Mouse (Mus musculus) c-Kit-positive CD71-positive TER-119-positive erythroid progenitor cells, embryonic 14.5 days (primary cell): Measurements from ENCODE around the gene Fkbpl.

Experiments
- DNase-seq: peaks from one replicate; pipeline ENCODE4 v3.0.0-alpha.2; 2013; ENCODE audit warnings: low spot score

Fkbpl gene

DNA sequence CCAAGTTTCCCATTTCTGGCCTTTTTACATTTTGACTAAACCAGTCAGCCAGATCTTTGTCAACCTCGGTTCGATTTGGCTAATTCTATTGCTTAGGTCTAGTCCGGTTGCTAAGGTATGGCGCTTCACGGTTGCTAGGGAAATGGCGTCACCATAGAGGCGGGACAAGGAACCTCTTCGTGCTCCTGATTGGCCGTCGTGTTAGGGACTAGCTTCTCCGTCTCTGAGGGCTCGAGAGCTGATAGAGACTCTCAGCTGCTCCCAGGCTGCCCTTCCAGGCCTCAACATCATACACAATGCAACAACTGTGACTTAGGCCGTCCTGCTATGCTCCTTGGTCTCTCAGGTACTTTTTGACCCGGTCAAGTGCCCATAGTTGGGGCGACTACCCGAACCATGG, at the start of gene Fkbpl:
Fkbpl (plus strand) TSS at position 157 of the 400 bp plus-strand sequence.
- DNase-seq = peak; percentile 97

DNA sequence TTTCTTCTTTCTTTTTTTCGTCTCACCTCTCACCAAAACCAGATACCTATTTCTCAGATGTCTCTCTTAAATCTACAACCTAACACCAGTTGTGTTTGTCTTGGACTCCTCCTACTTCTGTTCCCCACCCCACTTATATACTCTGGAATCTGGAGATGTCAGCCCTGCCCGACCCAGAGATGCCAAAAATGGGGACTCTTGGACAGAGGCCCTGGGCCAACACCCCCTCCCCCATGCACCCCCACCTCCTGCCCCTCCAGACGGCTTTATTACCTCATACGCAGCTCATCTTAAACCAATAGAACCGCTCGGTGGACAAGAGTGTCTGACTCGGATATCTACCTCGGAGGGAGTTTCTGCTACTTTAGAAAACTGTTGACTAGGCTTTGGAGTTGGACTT, 48.5 kb upstream of the Fkbpl start:
- DNase-seq = no peak

DNA sequence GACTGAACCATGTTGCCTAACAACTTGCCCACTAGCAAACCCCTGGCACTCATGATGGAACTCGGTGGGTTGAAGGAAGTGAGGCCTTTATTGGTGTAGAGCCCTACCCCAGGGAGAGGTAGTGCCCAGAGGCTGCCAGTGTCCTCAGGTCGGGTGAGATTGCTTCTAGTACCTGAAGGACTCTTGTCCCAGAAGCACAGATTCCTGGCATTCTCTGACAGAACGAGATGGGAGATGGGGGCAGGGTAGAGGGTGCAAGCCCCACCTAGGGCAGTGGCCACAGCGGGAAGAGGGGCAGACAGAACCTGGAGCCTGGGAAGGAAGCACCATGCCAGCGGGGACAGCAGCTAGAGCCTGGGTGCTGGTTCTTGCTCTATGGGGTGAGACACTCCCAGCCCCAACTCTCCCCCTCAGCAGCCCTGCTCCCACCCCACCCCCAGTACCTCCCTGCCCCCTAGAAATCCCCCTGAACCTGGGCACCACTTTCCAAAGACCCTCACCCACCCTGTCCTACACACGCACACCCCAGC, 46.9 kb upstream of the Fkbpl start, which contains the start of gene Ager:
Ager (plus strand) TSS at position 297 of the 530 bp plus-strand sequence.
- DNase-seq = no peak

DNA sequence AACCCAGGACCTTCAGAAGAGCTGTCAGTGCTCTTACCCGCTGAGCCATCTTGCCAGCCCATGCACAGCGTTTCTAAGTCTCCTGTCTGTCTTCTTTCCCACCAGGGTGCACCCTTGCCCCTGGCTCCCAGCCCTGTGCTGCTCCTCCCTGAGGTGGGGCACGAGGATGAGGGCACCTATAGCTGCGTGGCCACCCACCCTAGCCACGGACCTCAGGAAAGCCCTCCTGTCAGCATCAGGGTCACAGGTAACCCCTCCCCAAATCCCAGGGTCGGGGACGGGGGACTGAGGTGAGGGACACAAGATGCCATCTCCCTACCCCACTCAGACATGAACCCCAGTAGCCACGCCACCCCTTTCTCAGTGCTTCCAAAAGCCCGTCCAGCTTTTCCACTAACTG, 44.7 kb upstream of the Fkbpl start:
- no peak for DNase-seq

DNA sequence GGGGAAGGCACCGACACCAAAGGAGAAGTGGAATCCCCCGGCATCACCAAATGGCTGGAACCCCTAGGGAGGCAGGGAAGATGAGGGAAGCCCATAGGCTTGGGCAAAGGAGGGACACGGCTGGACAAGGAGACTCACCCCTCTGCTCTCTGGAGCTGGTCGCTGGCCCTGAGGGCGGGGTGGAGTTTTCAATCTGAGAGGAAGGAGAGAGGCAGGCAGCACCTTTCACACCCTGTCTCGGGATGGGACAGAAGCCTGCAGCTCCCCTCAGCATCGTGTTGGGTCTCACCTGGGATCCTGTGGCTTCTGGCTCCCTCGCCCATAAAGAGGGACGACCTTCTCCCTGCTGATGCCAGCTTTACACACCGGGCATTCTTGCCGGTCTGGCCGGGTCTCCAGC, 42.8 kb upstream of the Fkbpl start:
- DNase-seq = no peak

DNA sequence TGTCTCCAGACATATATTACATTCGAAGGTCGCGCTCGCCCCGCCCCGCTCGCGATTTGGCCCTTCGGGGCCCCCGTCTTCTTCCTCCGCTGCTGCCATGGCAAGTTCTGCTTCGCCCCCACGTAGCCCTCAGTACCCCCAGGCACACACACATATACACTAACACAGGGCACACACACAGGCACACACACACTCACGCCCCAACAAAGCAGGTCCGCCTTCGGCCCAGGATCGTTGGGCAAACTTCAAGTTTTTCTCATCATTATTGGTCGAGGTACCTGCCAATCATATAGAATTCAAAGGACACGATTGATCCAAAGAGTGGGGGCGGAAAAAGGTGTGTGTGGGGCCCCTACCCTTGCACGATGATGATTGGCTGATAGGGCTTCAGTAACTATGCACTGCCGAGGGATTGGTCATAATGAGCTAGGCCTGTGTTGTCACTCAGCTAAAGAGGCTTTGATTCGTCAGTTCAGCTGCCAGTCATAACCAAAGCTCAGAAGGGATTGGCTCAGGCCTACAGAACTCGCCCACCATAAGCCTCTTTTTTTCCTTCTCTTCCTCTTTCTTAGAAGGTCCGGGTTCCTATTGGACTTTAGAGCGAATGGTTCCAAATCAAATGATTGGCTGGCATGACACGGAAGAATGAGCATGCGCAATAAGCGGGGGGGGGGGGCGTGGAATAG, 41.0 kb upstream of the Fkbpl start, which contains the start of gene Rnf5:
Rnf5 (minus strand) TSS at position 316 of the 686 bp plus-strand sequence.
- peak; percentile 100 for DNase-seq

DNA sequence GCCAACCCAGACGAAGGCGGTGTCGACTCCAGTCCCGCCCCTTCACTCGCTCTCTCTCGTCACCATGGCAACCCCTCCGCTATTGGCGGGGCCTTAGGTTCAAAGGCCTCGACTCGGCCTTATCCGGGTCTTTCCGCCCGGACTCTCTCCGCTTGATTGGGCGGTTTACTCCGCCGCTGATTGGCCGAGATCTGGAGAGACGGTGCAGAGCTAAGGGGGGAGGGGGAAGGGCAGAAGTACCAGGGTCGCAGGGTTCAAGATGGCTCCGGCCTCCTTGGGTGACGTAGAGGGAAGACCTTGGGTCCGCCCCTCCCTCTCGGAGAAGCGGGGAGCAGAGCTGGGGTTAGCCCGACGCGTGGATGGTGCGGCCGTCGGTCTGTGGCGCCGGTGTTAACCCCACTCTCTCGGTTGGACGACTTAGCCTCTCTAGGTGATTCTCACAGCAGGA, 40.5 kb upstream of the Fkbpl start, which contains the start of gene Agpat1:
Agpat1 (plus strand) TSS at position 202 of the 448 bp plus-strand sequence.
- peak; percentile 99 for DNase-seq

DNA sequence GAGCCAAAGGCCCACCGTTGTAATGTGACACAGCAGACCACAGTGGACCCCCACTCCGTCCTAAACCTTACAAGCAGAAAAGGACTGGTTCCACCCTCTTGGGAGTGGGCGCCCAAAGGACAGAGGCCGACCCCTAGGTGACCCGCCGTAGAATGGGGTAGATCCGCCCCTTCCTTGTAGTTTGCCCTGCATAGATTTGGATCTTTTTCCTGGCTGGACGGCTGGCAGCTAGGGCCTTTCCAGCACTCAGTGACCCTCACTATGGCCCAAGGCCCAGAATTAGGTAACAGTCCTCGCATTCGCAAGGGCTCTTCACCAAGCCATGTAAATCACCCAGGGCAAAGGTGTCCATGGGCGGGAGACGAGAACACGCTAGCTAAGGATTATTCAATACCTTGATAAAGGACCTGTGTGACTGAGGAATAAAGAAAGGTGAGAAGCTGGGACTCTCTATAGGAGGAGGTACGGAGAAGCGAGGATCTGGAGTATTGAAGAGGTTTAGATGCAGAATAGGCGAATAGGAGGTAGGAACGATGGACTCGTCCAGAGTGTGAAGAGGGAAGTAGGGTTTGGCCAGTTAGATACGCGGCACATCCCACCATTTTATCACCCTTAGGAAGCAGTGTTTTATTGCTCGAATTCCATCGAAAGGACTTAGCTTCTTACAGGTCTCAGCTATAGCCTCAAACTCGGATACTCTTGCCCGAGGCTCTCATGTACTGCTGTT, 39.9 kb upstream of the Fkbpl start:
- DNase-seq = peak; percentile 45

DNA sequence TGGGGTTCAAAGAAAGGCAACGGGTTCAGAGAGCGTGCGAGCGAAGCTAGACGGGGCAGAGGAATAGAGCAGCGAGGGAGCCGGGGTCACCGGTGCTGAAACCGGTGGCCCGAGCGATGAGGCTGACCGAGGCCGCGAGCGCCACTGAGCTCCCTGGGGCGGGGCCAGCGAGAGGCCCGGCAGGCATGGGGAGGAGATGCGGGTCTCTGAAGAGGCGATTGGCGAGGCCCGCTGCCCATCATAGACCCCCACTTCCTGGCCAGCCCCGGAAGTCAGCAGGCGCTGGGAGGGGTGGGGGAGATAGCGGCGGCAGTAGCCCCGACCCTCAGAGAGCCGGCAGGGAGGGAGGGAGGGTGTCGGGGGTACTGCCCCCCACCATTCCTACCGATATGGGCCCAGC, 39.0 kb upstream of the Fkbpl start:
- DNase-seq = peak; percentile 87

DNA sequence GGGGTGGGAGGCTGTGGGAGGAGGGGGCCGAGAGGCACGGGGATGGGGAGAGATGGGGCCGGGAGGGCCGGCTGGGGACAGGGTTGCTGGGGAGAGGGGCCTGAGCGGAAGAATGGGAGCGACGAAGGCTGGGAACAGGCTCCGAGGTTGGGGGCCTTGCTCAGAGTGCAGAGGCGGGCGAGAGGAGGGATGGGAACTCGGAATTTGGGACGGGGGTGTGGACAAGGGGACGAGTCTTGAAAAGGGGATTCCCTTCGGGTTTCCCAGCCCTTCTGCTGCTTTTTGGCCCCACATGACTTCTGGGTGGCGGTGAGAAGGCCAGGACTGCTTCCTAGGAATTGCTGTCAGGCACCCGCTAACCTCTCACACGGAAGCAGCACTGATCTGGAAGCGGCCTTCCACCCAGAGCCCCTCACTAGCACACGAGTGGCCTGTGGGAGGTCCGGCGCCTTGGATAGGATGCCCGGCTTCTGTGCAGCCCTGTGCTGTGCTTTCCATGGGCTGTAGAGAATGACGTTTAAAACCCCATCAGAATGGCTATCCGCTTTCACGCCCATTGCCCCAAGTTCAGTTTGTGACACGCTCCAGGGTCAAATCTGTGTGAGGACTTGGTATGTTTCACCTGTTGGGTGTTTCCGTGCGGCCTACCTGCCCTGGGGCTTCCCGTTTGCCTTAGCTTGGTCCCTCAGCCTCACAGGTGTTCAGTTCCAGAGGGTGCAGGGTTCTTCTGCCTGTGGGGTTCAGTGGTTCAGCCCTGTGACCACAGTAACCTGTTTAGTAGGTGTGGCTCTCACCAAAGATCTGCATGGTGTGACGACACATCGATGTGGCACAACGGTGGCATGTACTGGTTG, 38.2 kb upstream of the Fkbpl start:
- DNase-seq = no peak

DNA sequence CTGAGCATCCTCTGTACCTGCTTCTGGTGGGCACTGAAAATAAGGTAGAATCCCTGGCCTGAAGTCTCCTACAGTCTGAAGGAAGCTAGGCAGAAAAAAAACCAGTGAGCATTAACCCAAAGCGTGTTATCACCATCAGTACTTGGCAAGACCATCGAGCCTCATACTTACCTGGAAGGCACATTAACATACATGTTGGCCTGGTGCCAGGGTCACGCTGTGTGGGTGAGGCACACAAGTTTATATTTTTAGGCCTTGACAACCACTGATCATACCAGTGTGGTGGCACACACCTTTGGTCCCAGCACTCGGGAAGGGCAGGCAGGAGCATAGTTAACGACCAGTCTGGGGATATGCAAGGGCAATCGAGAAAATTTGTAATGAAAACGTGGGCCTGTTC, 36.6 kb upstream of the Fkbpl start:
- no peak for DNase-seq

DNA sequence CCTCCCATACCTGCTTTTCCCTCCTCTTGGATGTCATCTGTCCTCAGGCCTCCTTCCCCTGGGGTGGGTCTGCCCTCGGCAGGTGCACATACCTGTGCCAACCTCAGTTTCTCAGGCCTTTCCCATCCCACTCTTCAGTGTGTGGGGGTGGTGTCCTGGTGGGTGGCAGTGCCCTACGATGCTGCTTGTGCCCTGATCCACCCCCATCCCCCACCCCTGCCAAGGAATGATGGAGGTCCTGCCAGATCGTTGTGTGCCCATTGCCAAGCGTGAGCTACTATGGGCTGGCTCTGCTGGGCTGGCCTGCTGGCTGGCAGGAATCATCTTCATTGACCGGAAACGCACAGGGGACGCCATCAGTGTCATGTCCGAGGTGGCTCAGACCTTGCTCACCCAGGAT, 33.5 kb upstream of the Fkbpl start:
- no peak for DNase-seq

DNA sequence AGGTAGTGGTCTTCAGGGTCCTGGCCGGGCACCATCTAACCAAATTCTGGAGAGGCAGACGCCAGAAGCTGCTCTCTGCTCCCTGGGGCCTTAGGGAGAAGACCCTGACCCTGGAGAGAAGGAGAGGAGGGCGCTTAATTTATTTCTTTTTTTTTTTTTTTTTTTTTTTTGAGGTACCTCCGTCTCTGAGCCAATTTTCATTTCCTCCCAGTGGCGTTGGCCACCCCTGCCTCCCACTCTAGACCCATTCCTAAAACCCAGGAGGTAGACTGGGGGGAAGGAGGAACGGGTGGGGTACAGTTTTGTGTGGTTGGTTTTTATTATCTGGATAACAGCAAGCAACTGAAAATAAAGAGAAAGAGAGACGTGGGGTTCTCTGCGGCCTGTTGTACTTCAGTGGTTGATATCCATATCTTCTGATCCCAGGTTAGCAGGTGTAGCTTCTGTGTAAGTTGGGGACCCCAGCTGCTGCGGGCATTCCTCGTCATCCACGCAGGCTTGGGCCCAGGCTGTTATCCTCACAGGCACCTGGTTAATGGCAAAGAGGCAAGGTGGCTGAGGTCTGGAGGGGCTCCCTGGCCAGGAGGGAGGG, 31.4 kb upstream of the Fkbpl start:
- no peak for DNase-seq

DNA sequence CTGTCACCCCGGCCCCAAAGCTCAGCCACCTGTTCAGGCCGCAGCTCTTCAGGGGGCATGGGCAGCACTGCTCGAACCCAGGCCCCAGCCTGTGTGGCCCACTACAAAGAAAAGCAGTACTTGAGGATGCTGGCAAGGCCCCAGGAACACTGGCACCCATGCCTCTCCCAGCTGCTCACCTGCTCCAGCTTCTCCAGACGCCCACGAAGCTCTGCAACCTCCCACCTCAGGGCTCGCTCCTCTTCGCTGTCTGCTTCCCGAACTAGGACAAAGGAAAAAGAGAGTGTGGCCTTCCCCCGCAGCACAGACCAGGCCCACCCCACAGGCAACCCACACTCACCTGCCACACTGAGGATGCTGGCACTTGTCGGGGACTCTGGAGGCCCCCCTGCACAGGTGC, 30.7 kb upstream of the Fkbpl start:
- DNase-seq = no peak

DNA sequence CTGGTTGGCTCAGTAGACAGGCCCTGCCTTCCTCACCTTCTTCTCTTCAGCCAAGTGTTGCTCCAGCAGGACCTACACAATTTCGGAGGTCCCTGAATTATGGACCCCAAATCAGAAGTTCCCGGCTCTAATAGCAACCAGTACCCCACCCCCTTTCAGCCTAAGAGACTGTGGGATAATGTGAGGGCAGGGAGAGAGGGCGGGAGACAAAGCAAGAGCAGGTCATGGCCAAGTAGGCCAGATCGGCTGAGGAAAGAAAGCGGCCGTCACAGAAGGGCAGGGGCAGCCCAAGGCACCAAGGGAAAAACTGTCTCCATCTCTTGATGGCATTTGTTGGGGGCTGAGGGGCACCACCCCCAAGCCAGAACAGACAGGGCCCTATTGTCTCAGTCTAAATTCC, 28.7 kb upstream of the Fkbpl start, which contains the start of gene Egfl8:
Egfl8 (minus strand) TSS at position 101 of the 400 bp plus-strand sequence.
- no peak for DNase-seq

DNA sequence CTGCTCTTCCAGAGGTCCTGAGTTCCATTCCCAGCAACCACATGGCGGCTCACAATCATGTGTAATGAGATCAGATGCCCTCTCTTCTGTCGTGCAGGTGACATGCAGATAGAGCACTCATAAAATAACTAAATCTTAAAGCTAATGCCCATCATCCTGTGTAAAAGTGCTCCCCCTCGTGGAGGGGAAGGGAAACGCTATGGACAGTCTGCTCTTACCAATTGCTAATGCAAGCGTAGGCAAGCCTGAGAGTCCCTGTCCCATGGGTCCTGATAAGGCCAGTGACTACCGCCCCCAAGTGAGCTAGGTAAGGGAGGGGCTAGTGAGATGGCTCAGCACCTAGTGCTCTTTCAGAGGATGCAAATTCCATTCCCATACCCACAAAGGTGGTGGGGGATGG, 25.6 kb upstream of the Fkbpl start:
- DNase-seq = peak; percentile 82

DNA sequence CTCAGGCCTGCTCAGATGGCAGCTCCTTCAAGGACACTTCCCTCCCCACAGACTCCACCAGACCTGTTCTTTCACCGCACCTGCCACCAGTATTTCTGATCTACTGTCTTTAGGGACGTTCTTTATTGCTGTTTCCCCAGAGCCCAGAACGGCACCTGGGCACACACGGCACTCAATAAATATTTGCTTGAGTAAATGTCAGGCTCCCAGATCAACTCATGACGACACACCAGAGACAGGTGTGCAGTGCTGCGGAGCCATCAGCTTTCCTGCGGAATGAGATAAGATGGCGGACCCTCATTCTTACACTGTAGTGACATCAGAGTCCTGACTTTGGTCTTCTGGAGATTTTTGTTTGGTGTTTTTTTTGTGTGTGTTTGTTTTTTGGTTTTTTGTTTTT, 23.6 kb upstream of the Fkbpl start:
- no peak for DNase-seq

DNA sequence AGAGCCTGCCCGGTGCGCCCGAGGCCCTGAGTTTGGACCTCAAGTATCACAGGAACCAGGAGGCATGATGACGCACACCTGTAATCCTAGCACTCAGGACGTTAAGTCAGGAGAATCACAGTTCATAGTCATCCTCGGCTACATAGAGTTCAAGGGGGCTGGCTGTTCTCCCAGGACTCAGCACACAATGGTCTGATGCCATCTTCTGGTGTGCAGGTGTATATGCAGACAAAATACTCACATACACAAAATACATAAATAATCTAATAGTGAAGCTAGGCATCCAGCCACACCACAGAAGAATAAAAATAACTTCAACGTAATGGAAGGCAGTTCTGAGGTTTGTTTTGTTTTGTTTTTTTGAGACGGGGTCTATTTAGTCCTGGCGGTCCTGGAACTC, 21.4 kb upstream of the Fkbpl start:
- DNase-seq = no peak

DNA sequence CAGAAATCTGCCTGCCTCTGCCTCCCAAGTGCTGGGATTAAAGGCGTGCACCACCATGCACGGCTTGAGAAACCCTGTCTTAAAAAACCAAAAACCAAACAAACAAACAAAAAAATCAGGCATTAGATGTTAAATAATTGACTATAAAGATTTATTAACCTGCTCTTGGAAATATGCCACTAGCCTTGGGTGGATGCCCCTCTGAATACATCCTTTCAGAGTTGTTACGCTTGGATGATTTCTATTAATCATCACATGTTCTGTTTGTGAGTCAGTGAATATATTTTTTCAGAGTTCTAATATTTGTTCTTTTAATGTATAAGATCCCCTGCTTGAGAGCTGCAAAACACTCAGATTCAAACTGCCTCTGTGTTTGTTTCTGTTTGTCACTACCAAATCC, 19.6 kb upstream of the Fkbpl start:
- no peak for DNase-seq

DNA sequence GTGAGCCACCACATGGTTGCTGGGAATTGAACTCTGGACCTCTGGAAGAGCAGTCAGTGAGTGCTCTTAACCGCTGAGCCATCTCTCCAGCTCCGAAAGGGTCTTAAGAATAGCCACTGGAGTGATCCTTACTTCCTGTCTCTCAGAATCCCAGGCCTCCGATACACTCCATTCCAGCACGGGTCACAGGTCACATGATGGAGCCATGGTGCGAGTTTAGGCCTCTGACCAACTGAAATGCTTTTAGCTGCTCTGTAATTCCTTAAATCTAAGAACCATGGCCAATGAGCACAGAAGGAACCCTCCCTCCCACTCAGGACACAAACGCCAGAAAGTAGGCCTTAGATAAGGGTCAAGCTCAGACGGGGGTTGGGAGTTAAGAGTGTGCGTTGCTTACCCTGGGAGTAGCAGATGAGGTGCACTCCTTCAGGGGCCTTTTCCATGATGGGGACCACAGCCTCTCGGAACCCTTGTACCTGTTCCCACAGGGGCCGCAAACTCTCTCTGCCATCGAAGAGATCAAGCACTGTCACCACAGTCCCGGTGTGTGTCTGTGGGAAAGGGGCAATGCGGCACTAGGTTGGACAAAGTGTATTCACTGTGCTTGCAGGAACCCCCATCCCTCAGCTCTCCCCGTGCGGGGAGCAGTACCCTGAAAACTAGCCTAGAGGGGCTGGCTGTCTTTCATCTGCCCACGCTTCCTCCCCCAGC, 18.3 kb upstream of the Fkbpl start:
- no peak for DNase-seq

DNA sequence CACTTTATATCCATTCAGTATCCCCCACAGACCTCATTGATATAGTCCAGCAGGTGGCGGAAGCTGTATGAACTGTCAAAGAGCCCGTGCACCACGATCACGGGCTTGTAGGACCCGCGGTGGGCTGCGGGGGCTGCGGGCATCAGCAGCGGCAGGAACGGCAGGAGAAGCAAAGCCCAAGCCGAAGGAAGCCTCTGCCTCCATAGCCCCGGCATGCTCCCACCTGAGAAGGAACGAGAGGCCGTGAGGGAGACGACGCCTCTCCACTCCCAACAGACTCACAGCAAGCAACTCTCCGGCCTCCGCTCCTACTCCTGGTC, 17.8 kb upstream of the Fkbpl start:
- no peak for DNase-seq
